Mouse (Mus musculus) myocyte (in vitro differentiated cells): ENCODE measurements at regions not wholly inside any gene's neighbourhood (a gene's known extent, or its start where the extent isn't known, plus 50 kb on each side); places are given as distances from the start of the nearest gene placed in this dataset.

Experiments
- CEBPB ChIP-seq: IDR thresholded peaks from 2 replicates; pipeline ENCODE4 v1.6.1; 2011; ENCODE audit warnings: mild to moderate bottlenecking, moderate library complexity; ENCODE audit not compliant: poor library complexity, insufficient read depth, severe bottlenecking
- E2F4 ChIP-seq: IDR thresholded peaks from one replicate; pipeline ENCODE4 v1.6.1; 2011; ENCODE audit warnings: mild to moderate bottlenecking, control low read depth, moderate library complexity; ENCODE audit not compliant: insufficient read depth
- MAX ChIP-seq: IDR thresholded peaks from one replicate; pipeline ENCODE4 v1.6.1; 2011; ENCODE audit warnings: low read depth, mild to moderate bottlenecking, control low read depth
- MYOD1 ChIP-seq, 3 experiments: IDR thresholded peaks; one replicate each; pipeline ENCODE4 v1.6.1; 2011; ENCODE audit warnings: control low read depth in 2 of 3, low read depth in 2 of 3, mild to moderate bottlenecking in 2 of 3, moderate library complexity in 1 of 3; ENCODE audit not compliant: insufficient read length in 2 of 3, control insufficient read depth in 1 of 3
- POLR2A ChIP-seq: IDR thresholded peaks from one replicate; pipeline ENCODE4 v1.6.1; 2011; ENCODE audit warnings: low read depth, mild to moderate bottlenecking, control low read depth, moderate library complexity; ENCODE audit not compliant: insufficient read length
- POLR2AphosphoS2 ChIP-seq: IDR thresholded peaks from one replicate; pipeline ENCODE4 v1.6.1; 2011; ENCODE audit warnings: low read depth, control low read depth; ENCODE audit not compliant: insufficient read length
- SRF ChIP-seq: IDR thresholded peaks from one replicate; pipeline ENCODE4 v1.6.1; 2011; ENCODE audit warnings: low read depth; ENCODE audit not compliant: control insufficient read depth, insufficient read length
- TCF12 ChIP-seq: IDR thresholded peaks from one replicate; pipeline ENCODE4 v1.6.1; 2011; ENCODE audit warnings: mild to moderate bottlenecking, control low read depth; ENCODE audit not compliant: poor library complexity, insufficient read depth, severe bottlenecking
- USF1 ChIP-seq: IDR thresholded peaks from one replicate; pipeline ENCODE4 v1.6.1; 2011; ENCODE audit warnings: low read depth, mild to moderate bottlenecking, control low read depth, moderate library complexity

DNA sequence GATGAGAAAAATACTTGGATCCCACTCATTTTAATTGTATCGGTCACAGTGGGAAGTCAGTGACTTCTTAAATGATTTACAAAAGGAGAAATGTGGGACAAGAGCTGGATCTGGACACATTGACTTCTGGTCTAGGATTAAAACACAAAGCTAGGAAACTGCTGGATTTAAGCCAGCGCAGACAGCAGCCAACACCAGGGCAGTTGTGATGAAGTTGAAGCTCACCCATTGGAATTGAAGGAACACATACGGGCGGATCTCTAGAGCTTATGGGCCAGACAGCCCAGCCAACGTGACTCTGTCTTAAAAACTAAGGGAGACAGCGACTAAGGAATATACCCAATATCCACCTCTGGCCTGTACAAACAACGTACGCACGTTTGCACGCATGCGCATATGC, 105.4 kb upstream of the Cnot2 start:
- TF ChIP-seq POLR2A = no peak
- no peak for TF ChIP-seq CEBPB
- TF ChIP-seq USF1 = no peak
- no peak for TF ChIP-seq MYOD1 (IDR thresholded peaks at IDR 0.05; ENCODE audit: control insufficient read depth in 1 of 3, insufficient read length in 2 of 3, low read depth in 2 of 3)
- TF ChIP-seq TCF12 = no peak
- no peak for TF ChIP-seq POLR2AphosphoS2
- no peak for TF ChIP-seq E2F4
- TF ChIP-seq MAX = no peak
- no peak for TF ChIP-seq SRF
